ENCODE assay signal across 10 mouse cellular contexts in genomic region chr1:151999424-151999842, GRCm38 (mm10).
DNase-seq lines count a peak whose midpoint lies in the region; ATAC-seq lines count a peak whose summit lies in the region.
"Had no signal": no experiment of that assay in that cellular context is flagged by ENCODE, and none has a peak within 500 bp of the region (broad histone marks: within the 10 kb centered on the region; RNA-seq: fewer than 3 reads in every experiment).

No protein-coding gene starts in this region.

- no peaks in the 10 kb centered on the region for H3K27me3 ChIP-seq in kidney, embryonic 14.5 days (ENCODE audit: control insufficient read depth, insufficient read depth, low read length)

- ATAC-seq in megakaryocyte-erythroid progenitor cell, adult 5-6 weeks (replicated peaks; ENCODE audit: low FRiP score, low TSS enrichment, poor library complexity, severe bottlenecking) = no peak
- ATAC-seq in kidney, embryonic 14.5 days (ENCODE audit: low FRiP score, low TSS enrichment) = no peak

- DNase-seq in gastrocnemius, adult 18-20 months (ENCODE audit: low spot score) = peak; percentile 61
- DNase-seq in gastrocnemius, postnatal 4 days (ENCODE audit: low spot score in 2 of 2) = no peak
- peak; percentile 64 for DNase-seq in 3T3-L1 (ENCODE audit: low read depth, low spot score)
- peak; percentile 67 for DNase-seq in cerebellum, adult 11-12 months
- DNase-seq in gastrocnemius, postnatal 25 days = peak; percentile 61
- no peak for DNase-seq in spleen, postnatal 4 days (ENCODE audit: low spot score in 2 of 2)
- DNase-seq: kidney, adult 2 months had no signal

- no peak overlapping the region for H3K27ac ChIP-seq in kidney, embryonic 14.5 days (ENCODE audit: low read depth, low read length)

- H3K36me3 ChIP-seq in kidney, embryonic 14.5 days (ENCODE audit: control insufficient read depth, insufficient read depth, low read length) = no peaks in the 10 kb centered on the region
- H3K36me3 ChIP-seq: G1E had no signal

- H3K4me3 ChIP-seq in kidney, embryonic 14.5 days (ENCODE audit: low read length) = no peak overlapping the region

- 0 out of 2 replicates have a peak, but pooled peaks cover 3% of the 10 kb centered on the region for H3K4me1 ChIP-seq in kidney, embryonic 14.5 days (ENCODE audit: control insufficient read depth, insufficient read depth, low read length)

- no peaks in the 10 kb centered on the region for H3K9me3 ChIP-seq in kidney, embryonic 14.5 days (ENCODE audit: control insufficient read depth, low read length)

- WGBS in kidney, embryonic 14.5 days = 55% methylated on average over 7 of the region's 7 CpGs

- no peak overlapping the region for H3K9ac ChIP-seq in kidney, embryonic 14.5 days (ENCODE audit: low read depth, low read length)

- H3K4me2 ChIP-seq in kidney, embryonic 14.5 days (replicated peaks; ENCODE audit: low read depth, low read length) = no peak overlapping the region

Comparison
In these comparisons a context has a peak if more than half of its experiments do, and no peak if none do; other contexts are left out.
1. DNase-seq: peak in gastrocnemius, adult 18-20 months (single experiment), 3T3-L1 (single experiment), cerebellum, adult 11-12 months (single experiment) and gastrocnemius, postnatal 25 days (single experiment); none in gastrocnemius, postnatal 4 days (0 of 2) and spleen, postnatal 4 days (0 of 2).